Mouse (Mus musculus) brown adipose tissue, adult 24 weeks (tissue): ENCODE measurements at regions not wholly inside any gene's neighbourhood (a gene's known extent, or its start where the extent isn't known, plus 50 kb on each side); places are given as distances from the start of the nearest gene placed in this dataset.

ENCODE experiments used
- H3K27ac ChIP-seq: fragments of 200-500 bp; replicated peaks from 2 replicates; pipeline ENCODE4 v1.5.1; 2012; ENCODE audit warnings: low read depth, mild to moderate bottlenecking, low read length
- H3K4me1 ChIP-seq: fragments of 200-500 bp; 2 replicates; pipeline ENCODE4 v1.6.1; 2012; ENCODE audit warnings: low read length, mixed read lengths; ENCODE audit not compliant: control insufficient read depth, insufficient read depth, insufficient read length
- H3K4me3 ChIP-seq: fragments of 200-500 bp; 2 replicates; pipeline ENCODE4 v1.5.1; 2012; ENCODE audit warnings: low read depth, mild to moderate bottlenecking, low read length, moderate library complexity; ENCODE audit not compliant: insufficient read depth

- H3K4me1 ChIP-seq = no peaks in the 10 kb centered on the region
- no peak overlapping the region for H3K4me3 ChIP-seq
- H3K27ac ChIP-seq = peak overlapping the region; percentile 42; the same call in 1 of the 2 replicates
These were observed 156.3 kb downstream of the Postn start for GRCm38 (mm10) chr3:54517251-54517650.

- no peak overlapping the region for H3K27ac ChIP-seq
- H3K4me3 ChIP-seq = no peak overlapping the region
- H3K4me1 ChIP-seq = no peaks in the 10 kb centered on the region
These were observed 161.8 kb downstream of the Postn start for GRCm38 (mm10) chr3:54522716-54523115.

- H3K4me3 ChIP-seq = no peak overlapping the region
- no peak overlapping the region for H3K27ac ChIP-seq
- H3K4me1 ChIP-seq = no peaks in the 10 kb centered on the region
These were observed 165.7 kb downstream of the Postn start for GRCm38 (mm10) chr3:54526618-54527017.

GRCm38 (mm10) chr3:54528292-54528691, 164.3 kb upstream of the Supt20 start:
- Histone ChIP-seq H3K27ac (no peak overlapping the region), H3K4me1 (no peaks in the 10 kb centered on the region), H3K4me3 (no peak overlapping the region)

- H3K4me1 ChIP-seq = no peaks in the 10 kb centered on the region
- H3K4me3 ChIP-seq = no peak overlapping the region
- no peak overlapping the region for H3K27ac ChIP-seq
These were observed 162.4 kb upstream of the Supt20 start for GRCm38 (mm10) chr3:54530251-54530650.

GRCm38 (mm10) chr3:54535361-54535760, 157.2 kb upstream of the Supt20 start:
- no peak overlapping the region for H3K27ac ChIP-seq
- no peak overlapping the region for H3K4me3 ChIP-seq
- H3K4me1 ChIP-seq = no peaks in the 10 kb centered on the region

GRCm38 (mm10) chr3:54538055-54538454, 154.6 kb upstream of the Supt20 start:
- Histone ChIP-seq H3K27ac (peak overlapping the region; percentile 11), H3K4me3 (no peak overlapping the region), H3K4me1 (no peaks in the 10 kb centered on the region)

GRCm38 (mm10) chr3:54540540-54541080, 152.0 kb upstream of the Supt20 start:
- no peak overlapping the region for H3K4me3 ChIP-seq
- no peak overlapping the region for H3K27ac ChIP-seq
- H3K4me1 ChIP-seq = no peaks in the 10 kb centered on the region

GRCm38 (mm10) chr3:54541389-54541788, 151.2 kb upstream of the Supt20 start:
- Histone ChIP-seq H3K4me1 (no peaks in the 10 kb centered on the region), H3K27ac (no peak overlapping the region)

GRCm38 (mm10) chr3:54545393-54545792, 147.2 kb upstream of the Supt20 start:
- Histone ChIP-seq H3K4me3 (no peak overlapping the region), H3K4me1 (no peaks in the 10 kb centered on the region), H3K27ac (no peak overlapping the region)

More at GRCm38 (mm10) chr3:54541389-54541788, 151.2 kb upstream of the Supt20 start:
- H3K4me3 ChIP-seq = no peak overlapping the region

- H3K27ac ChIP-seq = no peak overlapping the region
- H3K4me3 ChIP-seq = no peak overlapping the region
- no peaks in the 10 kb centered on the region for H3K4me1 ChIP-seq
These were observed 140.7 kb upstream of the Supt20 start for GRCm38 (mm10) chr3:54551908-54552307.

GRCm38 (mm10) chr3:54555954-54556353, 136.7 kb upstream of the Supt20 start:
- Histone ChIP-seq H3K27ac (no peak overlapping the region), H3K4me3 (no peak overlapping the region), H3K4me1 (no peaks in the 10 kb centered on the region)

GRCm38 (mm10) chr3:54559053-54559452, 133.6 kb upstream of the Supt20 start:
- Histone ChIP-seq H3K4me3 (no peak overlapping the region), H3K27ac (no peak overlapping the region), H3K4me1 (no peaks in the 10 kb centered on the region)

GRCm38 (mm10) chr3:54559527-54559926, 133.1 kb upstream of the Supt20 start:
- H3K4me1 ChIP-seq = no peaks in the 10 kb centered on the region
- no peak overlapping the region for H3K27ac ChIP-seq
- no peak overlapping the region for H3K4me3 ChIP-seq

GRCm38 (mm10) chr3:54560056-54560922, 132.3 kb upstream of the Supt20 start:
- Histone ChIP-seq H3K27ac (no peak overlapping the region), H3K4me1 (no peaks in the 10 kb centered on the region), H3K4me3 (no peak overlapping the region)

- Histone ChIP-seq H3K4me3 (no peak overlapping the region), H3K27ac (no peak overlapping the region)
These were observed 125.3 kb upstream of the Supt20 start for GRCm38 (mm10) chr3:54567329-54567728.

More at GRCm38 (mm10) chr3:54567329-54567728, 125.3 kb upstream of the Supt20 start:
- no peaks in the 10 kb centered on the region for H3K4me1 ChIP-seq
